Mouse (Mus musculus) forebrain, embryonic 16.5 days (tissue): ENCODE results near the gene Anapc5. TPM values are rescaled to one million over a fixed set of nuclear protein-coding genes. Genes with fewer than 3 reads are reported as not detected.

Source experiments
- ATAC-seq: fragments of 200-750 bp; cut with Nextera tagmentation; 2 replicates; pipeline ENCODE4 v1.8.0; 2017; ENCODE audit warnings: mild to moderate bottlenecking, moderate library complexity
- H3K27ac ChIP-seq: fragments of 300-500 bp; sonication (generic); 2 replicates; pipeline ENCODE4 v1.5.1; 2014; ENCODE audit warnings: low read length, control low read depth
- H3K27me3 ChIP-seq: fragments of 300-500 bp; sonication (generic); replicated peaks from 2 replicates; pipeline ENCODE4 v1.6.1; 2014; ENCODE audit warnings: low read length; ENCODE audit not compliant: control insufficient read depth, insufficient read depth
- H3K36me3 ChIP-seq: fragments of 300-500 bp; sonication (generic); 2 replicates; pipeline ENCODE4 v1.6.1; 2014; ENCODE audit not compliant: control insufficient read depth, insufficient read depth
- H3K4me1 ChIP-seq: fragments of 300-500 bp; sonication (generic); replicated peaks from 2 replicates; pipeline ENCODE4 v1.6.1; 2014; ENCODE audit warnings: low read length; ENCODE audit not compliant: control insufficient read depth, insufficient read depth
- H3K4me2 ChIP-seq: fragments of 300-500 bp; sonication (generic); 2 replicates; pipeline ENCODE4 v1.6.1; 2014; ENCODE audit warnings: mild to moderate bottlenecking, low read length, control low read depth
- H3K4me3 ChIP-seq: fragments of 300-500 bp; sonication (generic); replicated peaks from 2 replicates; pipeline ENCODE4 v1.5.1; 2014; ENCODE audit warnings: mild to moderate bottlenecking, low read length, control low read depth
- H3K9ac ChIP-seq: fragments of 300-500 bp; sonication (generic); replicated peaks from 2 replicates; pipeline ENCODE4 v1.6.1; 2014; ENCODE audit warnings: low read depth, low read length, control low read depth
- H3K9me3 ChIP-seq: fragments of 300-500 bp; sonication (generic); 2 replicates; pipeline ENCODE4 v1.6.1; 2016; ENCODE audit warnings: low read length; ENCODE audit not compliant: control insufficient read depth
- WGBS: fragments of 180-500 bp; shearing (Covaris S2); extraction: QIAGEN DNeasy Blood & Tissue Kit; methylation state at CpG from one replicate; pipeline ENCODE4 v1.1.7; 2014; 5-methylcytosine and 5-hydroxymethylcytosine counted together
- polyA plus RNA-seq: library from polyadenylated mRNA; unstranded; fragments of >200 nt; fragmentation: Nextera tagmentation; extraction: Ambion mirVana; gene quantifications from 2 replicates; pipeline ENCODE4 v1.2.1, GENCODE M21; 2015

The Anapc5 gene
- polyA plus RNA-seq, 1 experiment from 2014 or later: 569 TPM

DNA sequence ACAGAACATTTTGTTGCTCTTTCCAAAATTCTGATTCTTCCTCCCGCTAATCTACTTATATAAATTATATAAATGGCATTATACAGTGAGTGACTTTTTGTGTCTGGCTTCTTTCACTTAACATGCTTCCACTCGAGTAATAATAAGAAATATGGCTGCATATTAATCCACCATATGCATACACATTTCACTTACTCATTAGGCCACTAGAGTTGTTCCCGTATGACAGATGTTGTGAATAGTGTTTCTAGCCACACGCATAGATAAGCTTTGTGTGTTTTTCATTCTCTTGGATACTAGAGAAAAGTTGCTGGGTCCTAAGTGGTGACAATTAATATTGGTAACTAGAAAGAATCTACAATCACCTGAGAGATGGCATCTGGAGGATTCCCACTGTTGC, 65.5 kb downstream of the Anapc5 start:
- ATAC-seq: no peak
- Histone ChIP-seq H3K4me1 (no peaks in the 10 kb centered on the region), H3K27ac (no peak overlapping the region), H3K4me3 (no peak overlapping the region), H3K9ac (no peak overlapping the region), H3K9me3 (no peaks in the 10 kb centered on the region), H3K36me3 (peaks cover 17% of the 10 kb centered on the region), H3K27me3 (no peaks in the 10 kb centered on the region), H3K4me2 (no peak overlapping the region)
- 91% methylated on average over 4 of the region's 4 CpGs for WGBS

- 90% methylated on average over 16 of the region's 16 CpGs for WGBS
- Histone ChIP-seq H3K27me3 (no peaks in the 10 kb centered on the region), H3K27ac (no peak overlapping the region), H3K36me3 (peaks cover 17% of the 10 kb centered on the region), H3K4me1 (no peaks in the 10 kb centered on the region), H3K4me3 (no peak overlapping the region), H3K9ac (no peak overlapping the region), H3K4me2 (no peak overlapping the region), H3K9me3 (no peaks in the 10 kb centered on the region)
- no peak for ATAC-seq
These were observed 66.7 kb downstream of the Anapc5 start for GRCm38 (mm10) chr5:122754477-122754876.

DNA sequence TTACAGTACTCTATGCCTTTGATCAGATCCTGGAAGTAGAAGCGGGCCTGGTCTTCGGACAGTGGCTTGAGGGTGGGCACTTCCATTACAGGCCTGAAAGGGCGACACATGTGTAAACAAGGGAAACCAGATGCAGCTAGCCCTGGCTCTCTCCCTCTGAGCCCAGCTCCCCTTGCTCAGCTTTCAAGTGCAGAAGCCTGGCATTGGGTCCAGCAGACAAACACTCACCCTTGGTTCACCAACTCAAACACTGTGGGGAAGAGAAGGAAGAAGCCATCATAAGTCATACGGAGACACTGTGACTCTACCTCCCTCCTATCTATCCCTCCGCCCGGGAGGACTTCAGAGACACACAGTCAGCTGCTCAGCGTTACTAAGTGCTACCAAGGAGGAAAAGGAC, 73.2 kb downstream of the Anapc5 start:
- no peak for ATAC-seq
- H3K27me3 ChIP-seq: no peaks in the 10 kb centered on the region

GRCm38 (mm10) chr5:122743880-122744422, 77.2 kb downstream of the Anapc5 start:
- no peak for ATAC-seq
- Histone ChIP-seq H3K27me3 (no peaks in the 10 kb centered on the region), H3K9ac (no peak overlapping the region), H3K4me3 (no peak overlapping the region), H3K27ac (no peak overlapping the region), H3K4me2 (no peak overlapping the region), H3K36me3 (peaks cover 27% of the 10 kb centered on the region), H3K4me1 (no peaks in the 10 kb centered on the region), H3K9me3 (no peaks in the 10 kb centered on the region)
- 85% methylated on average over 13 of the region's 13 CpGs for WGBS

More for the DNA sequence above, 73.2 kb downstream of the Anapc5 start:
- no peak overlapping the region for H3K4me2 ChIP-seq
- 95% methylated on average over 7 of the region's 7 CpGs for WGBS
- peaks cover 25% of the 10 kb centered on the region for H3K36me3 ChIP-seq
- no peaks in the 10 kb centered on the region for H3K4me1 ChIP-seq
- H3K4me3 ChIP-seq: no peak overlapping the region
- no peaks in the 10 kb centered on the region for H3K9me3 ChIP-seq
- no peak overlapping the region for H3K9ac ChIP-seq
- no peak overlapping the region for H3K27ac ChIP-seq

Other genes with a start within 250 kb of the Anapc5 start
- gene Ift81, start 206.8 kb downstream of the Anapc5 start, polyA plus RNA-seq: 55.1 and 57.1 TPM in 2 replicates
- gene P2rx7, start 177.4 kb downstream of the Anapc5 start, polyA plus RNA-seq: 2.1 and 2.4 TPM in 2 replicates
- gene P2rx4, start 113.8 kb downstream of the Anapc5 start, polyA plus RNA-seq: 7.3 and 10.3 TPM in 2 replicates
- 70.7 and 75.6 TPM in 2 replicates for gene Camkk2, start 41.9 kb downstream of the Anapc5 start, polyA plus RNA-seq
- 52.3 and 58.0 TPM in 2 replicates for gene Rnf34, start 28.7 kb upstream of the Anapc5 start, polyA plus RNA-seq
- 157 and 166 TPM in 2 replicates for gene Kdm2b, start 168.5 kb upstream of the Anapc5 start, polyA plus RNA-seq
- gene Orai1, start 193.7 kb upstream of the Anapc5 start, polyA plus RNA-seq: 13.0 and 13.8 TPM in 2 replicates
- gene Morn3, start 225.7 kb upstream of the Anapc5 start, polyA plus RNA-seq: 1.7 TPM in 1 of 2 replicates, not detected in the other
- 18.6 and 19.3 TPM in 2 replicates for gene Tmem120b, start 247.1 kb upstream of the Anapc5 start, polyA plus RNA-seq